Mouse (Mus musculus) cortical plate, adult 2 months (tissue): ENCODE data around the gene Olfr310.

ENCODE experiments used
- CTCF ChIP-seq: fragments of 200-500 bp; IDR thresholded peaks from 2 replicates; pipeline ENCODE4 v1.5.1; 2011; ENCODE audit warnings: mild to moderate bottlenecking, control low read depth, low read length; ENCODE audit not compliant: insufficient read depth; ENCODE audit errors: extremely low read depth
- POLR2A ChIP-seq: fragments of 200-500 bp; IDR thresholded peaks from 2 replicates; pipeline ENCODE4 v1.6.1; 2011; ENCODE audit warnings: mild to moderate bottlenecking, low read length, control low read depth; ENCODE audit not compliant: insufficient read depth; ENCODE audit errors: extremely low read depth

GRCm38 (mm10) chr7:86313608-86314007, 36.6 kb upstream of the Olfr310 start, which contains the start of gene Olfr309:
- TF ChIP-seq POLR2A (no peak), CTCF (no peak)
